Mouse (Mus musculus) liver, adult 2 months (tissue): Measurements from ENCODE around the gene Faf1.

ENCODE experiments used
- CTCF ChIP-seq: fragments of 200-500 bp; IDR thresholded peaks from 2 replicates; pipeline ENCODE4 v1.5.1; 2011; ENCODE audit warnings: low read depth, low read length, control low read depth
- POLR2A ChIP-seq: fragments of 200-500 bp; IDR thresholded peaks from 2 replicates; pipeline ENCODE4 v1.6.1; 2011; ENCODE audit warnings: low read length, control low read depth; ENCODE audit not compliant: insufficient read depth; ENCODE audit errors: extremely low read depth

- TF ChIP-seq CTCF = no peak
- no peak for TF ChIP-seq POLR2A
Measured at GRCm38 (mm10) chr4:109978068-109978857, 301.9 kb downstream of the Faf1 start.
